Mouse (Mus musculus): ENCODE results near the gene Hist1h4c.

DNA sequence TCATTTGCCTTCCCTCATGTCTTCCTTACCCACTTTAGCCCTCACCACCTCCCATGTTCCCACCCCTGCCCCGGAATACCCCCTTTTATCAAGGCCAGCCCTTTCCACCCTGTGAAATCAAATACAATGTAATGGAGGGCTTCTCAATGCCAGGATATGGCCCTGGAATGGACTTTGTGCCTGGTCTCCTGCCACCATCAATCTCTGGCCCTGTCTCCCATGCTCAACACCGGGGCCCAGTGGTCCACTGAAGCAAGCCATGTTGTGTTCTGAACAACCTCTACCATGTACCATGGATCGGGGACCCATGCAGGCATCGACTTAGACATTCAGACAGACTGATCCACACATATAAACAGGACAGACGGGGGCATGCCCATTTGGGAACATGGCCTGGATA is 31.5 kb upstream of the Hist1h4c start:
- TF ChIP-seq POLR2A (IDR thresholded peaks at IDR 0.05; ENCODE audit: control insufficient read depth, extremely low read depth, insufficient read depth, low read length, poor library complexity) (no peak), CTCF (IDR thresholded peaks at IDR 0.05; ENCODE audit: borderline replicate concordance, control insufficient read depth, extremely low read depth, insufficient read depth, low read length, poor library complexity) (no peak)
